Mouse (Mus musculus) erythroblast, embryonic 14.5 days (primary cell): ENCODE measurements around the gene Plod1.

Experiments used
- GATA1 ChIP-seq: IDR thresholded peaks from 2 replicates; pipeline ENCODE4 v1.6.1; 2012; ENCODE audit warnings: low read length, inconsistent platforms, mixed read lengths
- TAL1 ChIP-seq: IDR thresholded peaks from 3 replicates; pipeline ENCODE4 v1.6.1; 2012; ENCODE audit warnings: low read length, inconsistent platforms, mixed read lengths

- TF ChIP-seq TAL1: no peak
- TF ChIP-seq GATA1: no peak
These were observed 39.7 kb upstream of the Plod1 start for GRCm38 (mm10) chr4:147976237-147976636.
